Mouse (Mus musculus) hindbrain, embryonic 11.5 days (tissue): ENCODE measurements around the gene Nfatc3. TPM values are rescaled to one million over a fixed set of nuclear protein-coding genes. Genes with fewer than 3 reads are reported as not detected.

Experiments
- ATAC-seq: fragments of 200-750 bp; cut with Nextera tagmentation; 2 replicates; pipeline ENCODE4 v1.8.0; 2017; ENCODE audit warnings: mild to moderate bottlenecking, moderate TSS enrichment, moderate library complexity; ENCODE audit not compliant: low FRiP score
- DNase-seq: peaks from one replicate; pipeline ENCODE4 v3.0.0-alpha.2; 2015; ENCODE audit warnings: low spot score
- H3K27ac ChIP-seq: fragments of 300-500 bp; sonication (generic); 2 replicates; pipeline ENCODE4 v1.5.1; 2014; ENCODE audit warnings: mild to moderate bottlenecking, low read depth, low read length
- H3K27me3 ChIP-seq: fragments of 300-500 bp; sonication (generic); 2 replicates; pipeline ENCODE4 v1.6.1; 2014; ENCODE audit warnings: mild to moderate bottlenecking, low read length, moderate library complexity, mixed read lengths; ENCODE audit not compliant: control insufficient read depth, insufficient read depth
- H3K36me3 ChIP-seq: fragments of 300-500 bp; sonication (generic); 2 replicates; pipeline ENCODE4 v1.6.1; 2014; ENCODE audit warnings: mild to moderate bottlenecking, low read length, moderate library complexity, mixed read lengths; ENCODE audit not compliant: control insufficient read depth, insufficient read depth
- H3K4me1 ChIP-seq: fragments of 300-500 bp; sonication (generic); replicated peaks from 2 replicates; pipeline ENCODE4 v1.6.1; 2014; ENCODE audit warnings: low read length, mixed read lengths; ENCODE audit not compliant: control insufficient read depth, insufficient read depth
- H3K4me2 ChIP-seq: fragments of 300-500 bp; sonication (generic); replicated peaks from 2 replicates; pipeline ENCODE4 v1.6.1; 2014; ENCODE audit warnings: mild to moderate bottlenecking, low read depth, low read length
- H3K4me3 ChIP-seq: fragments of 300-500 bp; sonication (generic); 2 replicates; pipeline ENCODE4 v1.5.1; 2014; ENCODE audit warnings: low read depth, low read length
- H3K9ac ChIP-seq: fragments of 300-500 bp; sonication (generic); 2 replicates; pipeline ENCODE4 v1.6.1; 2014; ENCODE audit warnings: low read depth, low read length
- H3K9me3 ChIP-seq: fragments of 300-500 bp; sonication (generic); 2 replicates; pipeline ENCODE4 v1.6.1; 2016; ENCODE audit warnings: low read length; ENCODE audit not compliant: control insufficient read depth
- WGBS: fragments of 180-500 bp; shearing (Covaris S2); extraction: QIAGEN DNeasy Blood & Tissue Kit; methylation state at CpG from one replicate; pipeline ENCODE4 v1.1.7; 2014; 5-methylcytosine and 5-hydroxymethylcytosine counted together
- polyA plus RNA-seq: library from polyadenylated mRNA; unstranded; fragments of >200 nt; fragmentation: Nextera tagmentation; extraction: Ambion mirVana; gene quantifications from 2 replicates; pipeline ENCODE4 v1.2.1, GENCODE M21; 2014

Gene Nfatc3
- polyA plus RNA-seq, 1 experiment from 2014 or later = 8.1 TPM

DNA sequence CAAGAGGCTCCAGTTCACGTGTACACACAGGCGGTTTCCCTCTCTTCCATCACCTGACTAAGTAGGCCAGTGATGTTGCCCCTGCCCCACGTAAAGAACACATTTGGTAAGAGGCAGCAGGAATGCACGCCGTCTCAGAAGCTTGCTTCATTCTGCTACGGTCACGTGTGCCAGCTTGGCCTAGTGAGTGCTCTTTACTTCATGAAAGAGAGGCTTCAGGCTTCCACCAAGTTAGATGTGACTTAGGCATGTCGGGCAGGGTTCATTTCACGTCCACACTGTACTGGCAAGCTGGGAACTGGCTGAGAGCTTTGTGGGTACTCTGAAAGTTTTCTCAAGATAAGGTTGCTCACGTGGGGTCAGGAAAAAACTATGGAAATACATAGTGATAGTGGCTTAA, 19.9 kb upstream of the Nfatc3 start:
- DNase-seq = no peak
- no peaks in the 10 kb centered on the region for H3K27me3 ChIP-seq
- no peak overlapping the region for H3K9ac ChIP-seq
- no peak overlapping the region for H3K27ac ChIP-seq
- no peaks in the 10 kb centered on the region for H3K36me3 ChIP-seq
- no peak for ATAC-seq
- no peaks in the 10 kb centered on the region for H3K9me3 ChIP-seq
- 91% methylated on average over 10 of the region's 10 CpGs for WGBS
- H3K4me2 ChIP-seq = no peak overlapping the region
- H3K4me3 ChIP-seq = no peak overlapping the region
- H3K4me1 ChIP-seq = no peaks in the 10 kb centered on the region

DNA sequence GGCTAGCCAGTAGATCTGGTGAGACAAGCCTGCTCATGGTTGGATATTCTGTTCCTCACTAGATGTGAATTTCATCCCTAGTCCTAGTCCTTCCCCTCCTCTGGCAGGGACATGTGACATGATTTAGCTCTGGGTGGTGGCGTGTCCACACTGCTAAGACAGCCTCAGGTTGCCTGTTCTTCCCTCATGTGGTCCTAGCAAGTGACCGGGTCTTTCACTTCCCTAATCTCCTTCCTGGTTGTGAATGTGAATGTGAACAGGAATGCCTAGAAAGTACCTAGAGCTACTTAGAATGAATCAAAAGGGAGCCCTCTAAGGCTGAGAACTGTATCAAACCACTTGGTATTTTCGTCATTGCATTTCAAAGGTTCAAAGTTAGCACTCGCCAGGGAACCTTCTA, 19.0 kb upstream of the Nfatc3 start:
- Histone ChIP-seq H3K4me2 (no peak overlapping the region), H3K4me1 (no peaks in the 10 kb centered on the region), H3K9ac (no peak overlapping the region), H3K27me3 (no peaks in the 10 kb centered on the region), H3K27ac (no peak overlapping the region), H3K4me3 (no peak overlapping the region), H3K36me3 (no peaks in the 10 kb centered on the region), H3K9me3 (no peaks in the 10 kb centered on the region)
- ATAC-seq = no peak
- no peak for DNase-seq
- 88% methylated on average over 4 of the region's 4 CpGs for WGBS

DNA sequence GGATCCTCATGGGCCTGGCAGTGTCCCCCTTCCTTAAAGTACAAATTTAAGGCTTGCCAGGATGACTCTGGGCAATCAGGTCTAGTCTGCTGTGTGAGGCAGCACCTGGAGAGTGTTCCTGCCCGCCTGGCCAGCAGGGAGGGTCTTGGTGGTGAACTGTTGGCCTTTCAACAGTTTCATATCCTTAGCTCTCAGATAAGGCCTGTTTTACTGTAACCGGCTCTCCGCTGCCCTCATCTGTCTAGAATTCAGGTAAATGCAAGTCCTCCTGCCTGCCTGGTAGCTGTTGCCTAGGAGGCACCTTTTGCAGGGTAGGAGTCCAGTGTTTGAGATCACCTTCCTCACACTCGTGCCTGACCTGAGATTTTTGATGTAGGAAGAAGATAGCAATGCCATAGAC, 18.4 kb upstream of the Nfatc3 start:
- WGBS = 83% methylated on average over 4 of the region's 4 CpGs
- Histone ChIP-seq H3K9ac (no peak overlapping the region), H3K27me3 (no peaks in the 10 kb centered on the region), H3K4me3 (no peak overlapping the region), H3K36me3 (no peaks in the 10 kb centered on the region), H3K4me2 (no peak overlapping the region), H3K27ac (no peak overlapping the region), H3K4me1 (no peaks in the 10 kb centered on the region), H3K9me3 (no peaks in the 10 kb centered on the region)
- DNase-seq (no peak), ATAC-seq (no peak)

DNA sequence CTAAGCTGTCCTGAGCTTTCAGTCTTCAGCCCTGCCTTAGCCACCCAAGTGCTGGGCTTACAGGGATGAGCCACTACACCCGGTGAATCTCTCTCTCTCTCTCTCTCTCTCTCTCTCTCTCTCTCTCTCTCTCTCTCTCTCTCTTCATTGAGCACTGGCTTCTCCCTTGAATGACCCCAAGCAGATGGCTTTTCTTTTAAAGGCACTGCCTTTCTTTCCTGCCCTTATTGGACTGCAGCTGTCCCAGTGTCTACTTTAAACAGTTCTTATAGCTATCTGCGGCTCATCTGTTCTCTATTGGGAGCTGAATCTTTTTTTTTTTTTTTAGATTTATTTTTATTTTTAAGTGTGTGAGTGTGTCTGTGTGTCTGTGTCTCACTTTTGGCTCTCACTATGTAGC, 15.6 kb upstream of the Nfatc3 start:
- H3K4me1 ChIP-seq = no peaks in the 10 kb centered on the region
- 68% methylated on average over 2 of the region's 2 CpGs for WGBS

DNA sequence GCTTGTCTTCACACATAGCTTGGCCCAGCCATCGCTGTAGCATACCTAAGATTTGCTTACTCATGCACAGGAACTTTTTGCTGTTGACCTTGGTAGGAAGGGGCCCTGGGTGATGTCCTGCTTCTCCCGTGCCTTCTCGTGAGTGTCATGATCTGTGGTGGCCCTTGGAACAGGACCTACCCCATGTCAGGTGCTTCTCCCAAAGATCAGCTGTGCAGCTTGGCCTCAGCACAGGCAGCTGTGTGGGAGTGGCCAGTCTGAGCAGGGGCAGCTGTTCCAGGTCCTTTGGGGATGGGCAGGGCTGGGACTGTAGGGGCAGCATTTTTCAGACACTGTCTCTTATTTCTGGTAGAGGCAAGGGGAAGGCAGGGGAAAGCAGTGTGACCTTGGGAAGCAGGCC, 14.5 kb upstream of the Nfatc3 start:
- no peak overlapping the region for H3K27ac ChIP-seq
- H3K4me1 ChIP-seq = no peaks in the 10 kb centered on the region
- H3K27me3 ChIP-seq = no peaks in the 10 kb centered on the region
- WGBS = 86% methylated on average over 3 of the region's 3 CpGs
- no peaks in the 10 kb centered on the region for H3K9me3 ChIP-seq
- ATAC-seq (no peak), DNase-seq (peak; percentile 17)
- 0 out of 2 replicates have a peak, but pooled peaks cover 3% of the 10 kb centered on the region for H3K36me3 ChIP-seq
- no peak overlapping the region for H3K4me3 ChIP-seq
- no peak overlapping the region for H3K9ac ChIP-seq
- no peak overlapping the region for H3K4me2 ChIP-seq

More for the DNA sequence above, 15.6 kb upstream of the Nfatc3 start:
- no peaks in the 10 kb centered on the region for H3K9me3 ChIP-seq
- no peak overlapping the region for H3K4me3 ChIP-seq
- H3K27ac ChIP-seq = no peak overlapping the region
- DNase-seq (no peak), ATAC-seq (no peak)
- no peak overlapping the region for H3K9ac ChIP-seq
- H3K4me2 ChIP-seq = no peak overlapping the region
- H3K36me3 ChIP-seq = 0 out of 2 replicates have a peak, but pooled peaks cover 3% of the 10 kb centered on the region
- H3K27me3 ChIP-seq = no peaks in the 10 kb centered on the region

DNA sequence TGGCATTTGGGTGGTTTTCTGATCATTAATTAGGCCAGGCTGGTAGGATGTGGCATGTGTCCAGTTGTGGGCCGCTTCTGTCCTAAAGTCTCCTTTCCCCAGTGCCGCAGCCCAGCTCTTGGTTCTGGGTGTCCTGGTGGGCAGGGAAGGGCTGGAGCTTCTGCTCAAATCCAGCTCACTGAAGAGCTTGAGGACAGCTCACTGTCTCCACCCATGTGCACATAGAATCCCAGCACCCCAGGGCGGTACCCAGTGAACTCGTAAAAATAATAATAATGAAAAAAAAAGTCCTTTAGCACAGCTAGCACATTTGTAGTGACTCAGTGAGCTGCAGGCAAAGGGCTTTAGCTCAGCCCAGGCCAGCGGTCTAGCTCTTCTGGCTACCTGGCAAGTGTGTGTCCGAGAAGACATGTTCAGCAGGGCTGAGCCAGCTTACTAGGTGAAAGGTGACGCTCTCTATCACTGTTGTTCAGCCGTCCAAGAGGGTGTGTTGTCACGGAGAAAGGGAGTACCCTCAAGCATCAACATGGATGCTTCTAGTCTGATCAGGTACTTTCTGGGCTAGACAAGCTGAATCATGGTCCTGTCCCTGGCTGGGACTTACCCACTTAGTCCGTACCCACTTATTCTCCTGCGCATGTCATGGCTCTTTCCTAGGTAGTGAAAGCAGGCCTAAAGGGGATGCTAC, 11.6 kb upstream of the Nfatc3 start:
- no peak overlapping the region for H3K4me2 ChIP-seq
- H3K36me3 ChIP-seq = 0 out of 2 replicates have a peak, but pooled peaks cover 3% of the 10 kb centered on the region
- no peaks in the 10 kb centered on the region for H3K9me3 ChIP-seq
- no peak overlapping the region for H3K27ac ChIP-seq
- ATAC-seq = no peak
- 96% methylated on average over 11 of the region's 11 CpGs for WGBS
- DNase-seq = no peak
- H3K9ac ChIP-seq = no peak overlapping the region
- H3K27me3 ChIP-seq = no peaks in the 10 kb centered on the region
- H3K4me3 ChIP-seq = no peak overlapping the region
- H3K4me1 ChIP-seq = no peaks in the 10 kb centered on the region

DNA sequence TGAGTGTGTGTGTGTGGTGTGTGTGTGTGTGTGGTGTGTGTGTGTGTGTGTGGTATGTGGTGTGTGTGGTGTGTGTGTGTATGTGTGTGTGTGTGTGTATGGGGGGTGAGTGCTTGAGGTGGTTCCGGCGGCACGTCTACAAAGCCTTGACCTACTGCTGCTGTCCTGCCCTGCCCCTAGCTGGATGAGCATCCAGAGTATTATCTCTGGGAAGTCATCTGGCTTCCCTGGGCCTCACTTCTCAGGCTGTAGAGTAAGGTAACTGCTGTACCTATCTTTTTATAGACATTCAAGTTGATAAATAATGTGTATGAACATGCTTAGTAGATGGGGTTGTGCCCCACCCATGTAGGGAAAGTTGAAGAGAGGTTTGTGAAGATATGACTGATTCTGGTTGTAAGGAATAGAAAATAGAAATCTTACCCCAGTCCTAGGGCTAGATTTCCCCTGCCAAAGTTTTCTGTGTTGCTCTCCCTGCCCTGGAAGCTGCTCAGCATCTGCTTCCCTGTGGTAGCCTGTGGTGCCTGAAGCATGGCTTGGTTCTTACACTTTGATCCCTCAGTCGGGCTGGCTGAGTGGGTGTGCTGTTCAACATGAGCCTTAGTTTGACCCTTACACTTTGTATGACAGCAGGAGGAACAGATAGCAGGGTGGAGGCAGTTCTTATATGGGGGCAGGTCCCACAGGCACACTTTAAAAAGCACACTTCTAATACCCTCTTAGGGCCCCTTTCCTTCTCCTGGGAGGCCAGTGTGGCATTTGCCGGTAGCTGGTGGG, 10.6 kb upstream of the Nfatc3 start:
- Histone ChIP-seq H3K9me3 (no peaks in the 10 kb centered on the region), H3K4me2 (no peak overlapping the region), H3K27ac (no peak overlapping the region), H3K4me1 (no peaks in the 10 kb centered on the region), H3K36me3 (0 out of 2 replicates have a peak, but pooled peaks cover 3% of the 10 kb centered on the region), H3K4me3 (no peak overlapping the region), H3K27me3 (no peaks in the 10 kb centered on the region), H3K9ac (no peak overlapping the region)
- DNase-seq (no peak), ATAC-seq (no peak)
- WGBS = 90% methylated on average over 5 of the region's 5 CpGs

DNA sequence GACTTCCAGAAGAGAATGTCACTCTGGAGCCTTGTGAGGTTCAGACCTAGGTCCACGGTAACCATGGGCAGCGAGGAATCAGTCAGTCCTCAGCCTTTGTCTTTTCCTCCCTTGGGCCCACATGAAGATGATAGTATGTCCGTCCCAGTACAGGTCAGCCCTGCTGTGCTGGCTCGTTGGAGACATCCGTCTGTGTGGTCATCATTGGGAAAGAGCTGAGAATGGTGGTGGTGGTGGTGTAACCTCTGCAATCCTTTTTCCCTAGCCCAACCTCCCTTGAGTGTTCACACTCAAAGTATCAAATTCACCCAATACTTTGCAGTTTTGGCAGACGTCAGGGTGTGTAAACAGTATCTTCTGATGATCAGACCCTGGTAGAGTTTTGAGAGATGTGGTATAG, 8.8 kb upstream of the Nfatc3 start:
- Histone ChIP-seq H3K27me3 (no peaks in the 10 kb centered on the region), H3K36me3 (0 out of 2 replicates have a peak, but pooled peaks cover 3% of the 10 kb centered on the region), H3K4me3 (no peak overlapping the region), H3K27ac (no peak overlapping the region), H3K9ac (no peak overlapping the region), H3K9me3 (no peaks in the 10 kb centered on the region), H3K4me1 (no peaks in the 10 kb centered on the region), H3K4me2 (no peak overlapping the region)
- DNase-seq = no peak
- no peak for ATAC-seq
- WGBS = 87% methylated on average over 6 of the region's 6 CpGs

DNA sequence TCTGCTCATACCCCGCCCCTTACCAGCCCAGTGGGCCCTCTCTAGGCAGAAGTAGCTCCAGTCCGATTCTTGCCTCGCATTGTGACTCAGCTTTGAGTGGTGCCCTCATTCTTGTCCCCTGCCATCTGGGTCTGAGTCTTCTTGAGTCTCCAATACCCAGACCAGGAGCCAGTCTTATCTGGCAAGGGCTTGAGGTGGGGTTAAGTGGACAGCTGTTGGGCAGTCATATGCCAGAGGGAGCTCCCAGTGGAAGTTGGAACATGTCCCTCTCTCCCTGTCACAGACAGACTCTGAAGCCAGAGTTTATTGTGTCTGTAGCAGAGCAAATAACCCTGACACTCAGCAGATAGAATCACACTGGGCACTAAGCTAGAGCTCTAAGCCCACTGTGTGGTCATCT, 7.6 kb upstream of the Nfatc3 start:
- 0 out of 2 replicates have a peak, but pooled peaks cover 3% of the 10 kb centered on the region for H3K36me3 ChIP-seq
- ATAC-seq (no peak), DNase-seq (no peak)
- H3K9ac ChIP-seq = no peak overlapping the region
- H3K4me3 ChIP-seq = no peak overlapping the region
- H3K4me1 ChIP-seq = no peaks in the 10 kb centered on the region
- no peak overlapping the region for H3K27ac ChIP-seq
- no peaks in the 10 kb centered on the region for H3K9me3 ChIP-seq
- H3K4me2 ChIP-seq = no peak overlapping the region
- H3K27me3 ChIP-seq = no peaks in the 10 kb centered on the region
- 90% methylated on average over 3 of the region's 3 CpGs for WGBS
